ENCODE assay signal across 21 mouse cellular contexts in the genomic region with DNA sequence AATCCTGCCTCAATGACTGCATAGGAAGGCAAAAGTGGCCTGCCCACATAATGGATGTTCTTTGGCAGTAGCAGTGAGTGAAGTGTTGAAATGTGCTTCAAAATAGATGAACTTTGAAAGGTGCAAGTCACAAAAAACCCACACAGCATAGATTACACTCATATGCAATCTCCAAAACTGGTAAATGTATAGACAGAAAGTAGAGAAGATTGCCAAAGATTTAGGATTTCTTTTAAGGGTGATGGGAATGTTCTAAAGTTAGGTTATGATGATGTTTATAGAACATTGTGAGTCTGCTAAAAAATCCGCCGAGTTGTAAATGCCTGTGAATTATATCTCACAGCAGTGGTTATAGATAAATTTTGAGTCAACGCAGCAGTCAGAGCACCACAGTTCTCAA.
DNase-seq lines count a peak whose midpoint lies in the region; ATAC-seq lines count a peak whose summit lies in the region.
"Had no signal": no experiment of that assay in that cellular context is flagged by ENCODE, and none has a peak within 500 bp of the region (broad histone marks: within the 10 kb centered on the region; RNA-seq: fewer than 3 reads in every experiment).

No protein-coding gene starts in this region.

- no peak for DNase-seq in frontal cortex, postnatal 10 days (ENCODE audit: low spot score in 2 of 2)
- DNase-seq in left cerebral cortex, adult 11 months (ENCODE audit: low spot score), result peak; percentile 13
- no peak for DNase-seq in left cerebral cortex, postnatal 36 days (ENCODE audit: low spot score in 2 of 2)
- DNase-seq in right cerebral cortex, adult 18-20 months, result peak; percentile 25
- no peak for DNase-seq in right cerebral cortex, postnatal 25 days
- DNase-seq in adrenal gland, postnatal 25 days, result no peak
- DNase-seq: adrenal gland, adult 8-10 months; adrenal gland, postnatal 36 days; cerebellum, adult 11 months; cerebellum, adult 2 months; cerebellum, adult 9-11 months; cerebellum, postnatal 25 days; forebrain, postnatal 0 days; gastrocnemius, postnatal 25 days; heart, adult 2 months; heart, postnatal 14 days; heart, postnatal 4 days had no signal

- ATAC-seq in frontal cortex, adult (ENCODE audit: low TSS enrichment), result peak; percentile 81
- ATAC-seq: activated CD4-positive, CD25-positive, alpha-beta regulatory T cell, adult 4 months; forebrain, embryonic 14.5 days; forebrain, postnatal 0 days; hindbrain, postnatal 0 days had no signal

- intact Hi-C loops in left cerebral cortex, postnatal 36 days (cut with DNase I), result loop anchor here (10.0 kb wide), 1 partner anchor 362 kb away; a partner anchor contains a TSS

Comparison
In these comparisons a context has a peak if more than half of its experiments do, and no peak if none do; other contexts are left out.
1. DNase-seq: peak in left cerebral cortex, adult 11 months (single experiment) and right cerebral cortex, adult 18-20 months (single experiment); none in frontal cortex, postnatal 10 days (0 of 2), left cerebral cortex, postnatal 36 days (0 of 2), right cerebral cortex, postnatal 25 days (single experiment) and adrenal gland, postnatal 25 days (single experiment).